Mouse (Mus musculus) adrenal gland, adult 18-20 months (tissue): ENCODE results near the gene Slc30a3. TPM values are rescaled to one million over a fixed set of nuclear protein-coding genes. Genes with fewer than 3 reads are reported as not detected.

ENCODE experiments used
- DNase-seq, 2 experiments: peaks; one replicate each; pipeline ENCODE4 v3.0.0; 2021 to 2022; ENCODE audit warnings: low spot score in 2 of 2
- total RNA-seq, 2 experiments: library from RNA; stranded (reverse); gene quantifications; 1 replicate in 1 of 2; 2 replicates in 1 of 2; pipeline ENCODE4 v1.2.3; 2021

Slc30a3 gene
- total RNA-seq, 2 experiments from 2014 or later = not detected

DNA sequence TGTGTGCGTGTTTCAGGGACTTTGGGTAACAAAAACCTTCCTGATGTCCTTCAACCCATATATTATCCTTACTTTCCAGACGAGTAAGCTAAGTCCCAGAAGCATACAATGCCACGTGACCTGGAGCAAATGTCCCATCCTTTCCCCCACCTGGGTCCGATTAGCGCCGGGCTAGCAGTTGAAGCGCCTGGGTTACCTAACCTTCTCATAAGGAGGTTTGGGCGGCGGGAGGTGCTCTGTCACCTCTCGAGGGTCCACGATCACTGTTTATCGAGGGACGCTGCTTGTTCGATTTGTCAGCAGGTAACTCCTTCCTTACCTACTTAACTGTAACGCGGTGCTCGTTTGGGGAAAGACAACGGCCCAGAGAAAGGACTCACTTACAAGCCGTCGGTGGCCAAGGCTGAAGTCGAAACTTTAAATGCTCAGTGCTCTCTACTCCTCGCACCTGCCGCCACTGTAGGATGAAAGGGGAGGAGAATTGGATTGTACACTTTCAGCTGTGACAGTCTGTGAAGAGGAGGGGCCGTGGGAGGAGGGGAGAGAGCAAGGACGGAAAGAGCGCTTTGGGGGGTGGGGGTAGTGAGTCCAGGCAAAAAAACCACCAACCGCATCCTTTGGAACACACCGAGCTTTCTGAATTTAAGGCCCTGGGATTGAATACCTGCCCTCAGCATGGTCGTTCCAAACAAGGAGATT, 13.8 kb downstream of the Slc30a3 start:
- no peak for DNase-seq

- DNase-seq = peak; percentile 38 to 43
These were observed 14.6 kb downstream of the Slc30a3 start for GRCm38 (mm10) chr5:31093151-31094041.

DNA sequence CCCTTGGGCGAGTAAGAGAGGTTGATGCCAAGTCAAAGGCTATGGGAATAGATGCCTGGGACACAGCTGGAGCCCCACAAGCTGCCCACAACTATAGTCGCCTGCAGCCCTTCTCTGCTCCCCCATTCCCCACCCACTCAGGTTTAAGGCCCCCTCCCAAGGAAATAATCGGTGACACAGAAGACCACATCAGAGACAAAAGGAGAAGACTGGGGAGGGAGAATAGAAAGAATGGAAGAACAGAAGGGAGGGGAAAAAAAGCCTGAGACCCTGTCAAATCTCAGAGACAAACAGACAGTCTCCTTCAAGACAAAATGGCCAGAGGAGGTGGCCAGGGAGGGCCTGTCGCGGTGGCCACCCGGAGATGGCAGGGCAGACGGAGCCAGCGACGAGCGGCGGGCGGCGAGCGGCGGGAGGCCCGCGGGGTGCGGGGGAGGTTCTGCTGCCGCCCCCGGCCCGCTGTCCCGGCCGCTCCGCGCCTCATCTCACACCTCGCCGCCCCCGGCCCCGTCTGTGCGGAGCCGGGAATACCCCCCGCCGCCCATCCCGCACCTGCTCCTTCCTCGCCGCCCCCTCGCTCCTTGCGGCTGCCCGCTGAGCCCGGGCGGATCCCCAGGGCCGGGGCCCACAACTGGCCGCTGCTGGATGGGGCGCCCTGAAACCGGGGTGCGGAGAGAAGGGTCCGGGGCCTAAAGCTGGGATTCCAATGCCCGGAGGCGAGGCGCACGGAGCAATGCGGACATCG, 15.6 kb downstream of the Slc30a3 start:
- no peak for DNase-seq

GRCm38 (mm10) chr5:31087131-31087530, 20.9 kb downstream of the Slc30a3 start:
- DNase-seq = no peak

GRCm38 (mm10) chr5:31086606-31087005, 21.4 kb downstream of the Slc30a3 start:
- no peak for DNase-seq

GRCm38 (mm10) chr5:31083949-31084348, 24.1 kb downstream of the Slc30a3 start:
- DNase-seq = no peak

DNA sequence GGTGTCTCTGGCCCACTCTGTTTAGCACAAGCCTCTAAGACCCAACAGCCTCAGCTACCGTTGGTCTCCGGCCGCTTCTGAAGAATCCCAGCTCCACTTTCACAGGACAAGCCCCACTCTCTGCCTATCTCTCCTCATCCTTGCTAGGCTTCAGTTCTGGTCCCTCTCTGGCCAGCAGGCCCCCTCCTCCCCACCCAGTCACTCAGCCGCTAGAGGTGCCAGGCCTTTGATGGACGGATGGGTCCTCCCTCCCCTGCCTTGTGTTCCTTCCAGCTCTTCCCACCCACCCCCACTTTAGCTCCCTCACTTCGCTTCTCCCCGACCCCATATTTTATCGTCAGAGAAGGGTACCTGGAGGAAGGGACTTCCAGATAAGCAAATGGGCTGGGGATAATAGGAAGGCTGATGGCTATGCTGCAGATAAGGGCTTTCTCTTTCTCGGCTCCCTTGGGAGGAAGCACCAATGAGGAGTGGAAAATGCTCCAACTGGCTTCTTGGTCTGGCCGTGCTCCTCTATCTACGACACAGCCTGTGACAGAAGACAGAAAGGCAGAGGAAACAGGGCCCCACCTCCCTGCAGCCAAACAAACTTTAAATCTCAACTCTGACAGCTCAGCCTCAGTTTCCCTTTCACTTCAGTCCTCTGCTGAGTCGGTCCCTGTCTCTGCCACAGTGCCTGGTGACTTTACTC, 25.0 kb downstream of the Slc30a3 start:
- DNase-seq = no peak

DNA sequence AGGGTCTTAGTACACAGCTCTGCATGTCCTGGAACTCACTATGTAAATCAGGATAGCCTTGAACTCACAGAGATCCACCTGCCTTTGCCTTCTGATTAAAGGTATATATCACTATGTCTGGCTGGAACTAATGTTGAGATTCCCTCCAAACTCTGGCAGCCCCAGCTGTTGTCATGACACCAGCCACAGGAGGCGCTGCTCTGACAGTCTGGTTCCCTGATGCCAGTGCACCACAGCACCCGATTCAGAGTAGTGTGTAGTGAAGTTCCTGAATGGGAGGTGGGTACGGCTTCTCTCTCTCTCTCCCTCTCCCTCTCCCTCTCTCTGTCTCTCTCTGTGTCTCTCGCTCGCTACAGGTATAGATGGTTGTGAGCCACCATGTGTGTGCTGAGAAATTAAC, 25.7 kb downstream of the Slc30a3 start:
- DNase-seq = peak in 1 of 2 experiments; percentile 64

DNA sequence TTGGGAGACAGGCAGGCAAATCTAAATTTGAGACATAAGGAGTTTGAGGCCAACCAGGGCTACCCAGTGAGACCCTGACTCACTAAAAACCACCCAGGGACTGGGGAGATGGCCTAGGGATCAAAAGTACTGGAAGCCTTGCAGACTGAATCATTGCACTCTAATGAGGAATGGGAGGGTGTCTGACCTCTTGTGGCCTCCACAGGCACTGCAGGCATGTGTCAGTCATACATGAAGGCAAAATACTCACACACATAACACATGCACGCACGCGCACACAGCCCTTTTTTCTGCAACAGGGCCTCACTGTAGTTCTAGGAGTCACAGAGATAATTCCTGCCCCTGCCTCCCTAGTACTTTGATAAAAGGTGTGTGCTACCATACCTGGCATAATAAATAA, 26.7 kb downstream of the Slc30a3 start:
- DNase-seq = peak; percentile 37 to 48

DNA sequence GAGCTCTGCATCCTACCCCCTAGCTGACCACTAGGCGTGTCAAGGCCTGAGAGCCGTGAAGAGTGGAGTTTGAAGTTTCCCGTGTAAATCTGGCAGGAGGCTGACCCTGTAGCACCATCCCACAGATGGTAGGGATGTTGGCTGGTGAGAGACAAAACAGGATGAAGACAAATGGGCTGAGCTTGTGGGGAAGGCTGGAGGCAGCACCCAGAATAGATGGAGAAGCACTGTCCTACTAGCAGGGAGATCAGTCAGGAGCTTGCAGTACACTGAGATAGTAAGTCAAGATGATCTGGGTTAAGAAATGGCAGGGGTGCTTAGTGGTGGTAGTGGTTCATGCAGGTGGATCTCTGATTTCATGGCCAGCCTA, 27.3 kb downstream of the Slc30a3 start:
- no peak for DNase-seq

DNA sequence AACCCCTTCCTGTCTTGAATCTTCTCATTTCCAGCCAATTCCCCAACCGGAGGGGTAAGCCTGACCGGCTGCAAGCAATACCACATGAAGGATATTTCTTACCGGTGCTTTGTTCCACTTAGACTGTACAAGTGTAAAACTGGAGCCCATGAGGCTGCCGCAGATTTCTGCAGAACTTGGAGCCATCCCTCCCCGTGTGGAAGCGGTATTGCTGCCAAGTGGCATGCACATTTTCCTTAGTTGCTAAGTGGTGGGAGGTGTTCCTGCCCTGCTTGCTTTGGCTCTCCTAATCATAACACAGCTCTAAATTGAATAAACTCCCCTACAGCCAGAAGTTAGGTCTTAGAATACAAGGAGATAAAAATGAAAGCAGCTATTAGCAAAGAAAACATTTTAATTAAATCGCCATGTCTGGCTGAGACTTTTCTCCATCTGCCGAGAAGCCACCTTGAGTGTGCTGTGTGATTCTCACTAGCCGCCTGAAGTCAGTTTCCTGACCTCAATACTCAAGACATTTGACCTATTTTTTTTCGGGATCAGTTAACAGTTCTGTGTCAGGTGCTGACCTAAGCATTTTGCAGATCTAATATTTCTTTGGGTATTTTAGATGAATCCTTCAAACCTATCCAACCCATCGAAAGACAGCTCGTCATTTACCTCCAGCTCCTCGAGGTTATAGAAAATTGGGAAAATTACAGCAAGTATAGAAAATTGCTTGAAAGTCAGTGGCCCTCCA, 27.8 kb downstream of the Slc30a3 start:
- no peak for DNase-seq

DNA sequence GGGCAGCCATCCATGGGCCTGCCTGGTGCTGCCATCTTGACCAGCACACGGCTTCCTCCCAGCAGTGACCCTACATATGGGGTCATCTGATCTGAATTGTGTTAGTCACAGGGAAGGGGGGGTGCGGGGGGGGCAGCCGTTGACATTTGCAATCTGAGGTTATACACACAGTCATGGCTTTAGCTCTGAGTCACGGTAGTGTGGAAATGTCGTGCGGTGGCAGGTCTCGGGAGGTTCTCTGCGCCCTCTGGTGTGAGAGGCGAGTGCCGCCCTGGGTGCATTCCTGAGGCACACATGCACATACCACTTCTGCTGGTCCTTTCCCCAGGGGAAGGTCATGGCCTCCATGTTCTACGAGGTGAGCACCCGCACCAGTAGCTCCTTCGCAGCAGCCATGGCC, 31.7 kb downstream of the Slc30a3 start:
- peak in 1 of 2 experiments; percentile 37 for DNase-seq

DNA sequence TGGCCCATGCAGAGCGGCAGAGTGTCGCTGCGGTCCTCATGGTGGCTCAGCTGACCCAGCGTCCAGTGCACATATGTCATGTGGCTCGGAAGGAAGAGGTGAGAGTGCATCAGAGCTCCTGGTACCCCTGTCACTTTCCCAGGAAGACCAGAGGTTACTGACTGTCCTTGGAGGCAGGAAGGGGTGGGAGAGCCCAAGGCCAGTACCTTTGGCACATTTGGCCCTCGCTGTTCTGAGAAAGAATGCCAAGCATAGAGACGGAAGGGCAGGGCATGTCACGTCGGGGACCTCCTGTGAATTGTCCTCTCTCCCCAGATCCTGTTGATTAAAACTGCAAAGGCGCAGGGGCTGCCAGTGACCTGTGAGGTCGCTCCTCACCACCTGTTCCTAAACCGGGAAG, 34.9 kb downstream of the Slc30a3 start:
- DNase-seq = no peak

DNA sequence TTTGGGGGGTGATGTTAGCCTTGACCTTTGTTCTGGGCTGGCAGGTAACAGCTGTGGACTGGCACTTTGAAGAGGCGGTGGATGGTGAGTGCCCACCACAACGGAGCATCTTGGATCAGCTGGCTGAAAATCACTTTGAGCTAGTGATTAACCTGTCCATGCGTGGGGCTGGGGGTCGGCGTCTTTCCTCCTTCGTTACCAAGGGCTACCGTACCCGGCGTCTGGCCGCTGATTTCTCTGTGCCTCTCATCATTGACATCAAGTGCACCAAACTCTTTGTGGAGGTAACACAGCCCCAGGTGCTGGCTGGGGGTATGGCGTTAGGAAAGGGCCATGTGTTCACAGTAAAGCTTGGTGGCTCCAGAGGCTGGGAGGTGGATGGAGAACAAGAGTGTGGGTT, 36.2 kb downstream of the Slc30a3 start:
- DNase-seq = no peak

GRCm38 (mm10) chr5:31071059-31071458, 37.0 kb downstream of the Slc30a3 start:
- DNase-seq = no peak

GRCm38 (mm10) chr5:31069810-31070209, 38.2 kb downstream of the Slc30a3 start:
- no peak for DNase-seq

GRCm38 (mm10) chr5:31055216-31056140, 52.6 kb downstream of the Slc30a3 start:
- no peak for DNase-seq

DNA sequence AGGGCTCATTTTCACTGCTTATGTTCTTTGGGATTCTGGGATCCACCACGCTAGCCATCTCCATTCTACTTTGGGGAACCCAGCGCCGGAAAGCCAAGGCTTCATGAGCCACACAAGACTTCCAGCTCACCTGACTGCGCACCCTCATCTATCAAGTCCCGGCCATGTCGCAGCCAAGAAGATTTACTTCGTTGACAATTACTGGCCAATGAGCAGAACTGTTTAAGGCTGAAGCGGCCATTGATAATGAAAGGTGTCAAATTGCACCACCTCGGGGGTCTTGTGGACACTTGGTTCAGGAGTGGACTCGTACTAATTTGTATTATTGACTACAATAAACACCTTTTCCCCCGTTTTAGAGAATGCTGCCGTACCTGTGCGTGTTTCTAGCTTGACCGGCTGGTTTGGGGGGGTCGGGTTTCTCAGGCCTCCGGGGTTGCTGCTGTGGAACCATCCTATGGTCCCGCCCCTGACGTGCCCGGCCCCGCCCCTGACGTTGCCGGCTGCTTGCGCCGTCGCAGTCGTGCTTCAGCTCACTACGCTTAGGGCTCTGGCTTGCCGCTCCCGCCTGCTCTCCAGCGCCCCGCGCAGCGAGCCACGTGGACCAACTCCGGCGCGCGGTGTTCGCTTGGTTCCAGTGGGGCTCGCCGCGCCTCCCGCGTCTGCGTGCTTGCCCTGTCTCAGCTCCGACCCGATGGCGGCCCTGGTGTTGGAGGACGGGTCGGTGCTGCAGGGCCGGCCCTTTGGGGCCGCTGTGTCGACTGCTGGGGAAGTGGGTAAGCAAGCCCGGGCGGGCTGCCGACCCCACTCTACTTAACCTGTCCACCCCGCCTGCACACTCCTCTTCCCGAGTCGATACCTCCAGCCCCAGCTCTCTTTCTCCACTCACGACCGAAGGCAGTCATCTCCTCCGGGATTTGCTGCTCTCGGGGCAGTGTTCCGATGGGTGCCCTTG, 53.5 kb downstream of the Slc30a3 start, which contains the start of gene Cad:
Gene Cad, plus strand, starts transcription at position 520 of the 955 bp plus-strand sequence.
- DNase-seq = peak; percentile 95
